Mouse (Mus musculus) E14TG2a.4 (cell line): ENCODE data around the gene Dot1l.

Experiments
- CTCF ChIP-seq: conservative IDR thresholded peaks from 2 replicates; pipeline ENCODE4 v1.5.1; 2014; ENCODE audit warnings: low read length
- NANOG ChIP-seq: IDR thresholded peaks from 2 replicates; pipeline ENCODE4 v1.6.1; 2014; ENCODE audit warnings: borderline replicate concordance, low read length, mixed read lengths
- POU5F1 ChIP-seq: IDR thresholded peaks from 2 replicates; pipeline ENCODE4 v1.6.1; 2014; ENCODE audit warnings: low read length, borderline replicate concordance

DNA sequence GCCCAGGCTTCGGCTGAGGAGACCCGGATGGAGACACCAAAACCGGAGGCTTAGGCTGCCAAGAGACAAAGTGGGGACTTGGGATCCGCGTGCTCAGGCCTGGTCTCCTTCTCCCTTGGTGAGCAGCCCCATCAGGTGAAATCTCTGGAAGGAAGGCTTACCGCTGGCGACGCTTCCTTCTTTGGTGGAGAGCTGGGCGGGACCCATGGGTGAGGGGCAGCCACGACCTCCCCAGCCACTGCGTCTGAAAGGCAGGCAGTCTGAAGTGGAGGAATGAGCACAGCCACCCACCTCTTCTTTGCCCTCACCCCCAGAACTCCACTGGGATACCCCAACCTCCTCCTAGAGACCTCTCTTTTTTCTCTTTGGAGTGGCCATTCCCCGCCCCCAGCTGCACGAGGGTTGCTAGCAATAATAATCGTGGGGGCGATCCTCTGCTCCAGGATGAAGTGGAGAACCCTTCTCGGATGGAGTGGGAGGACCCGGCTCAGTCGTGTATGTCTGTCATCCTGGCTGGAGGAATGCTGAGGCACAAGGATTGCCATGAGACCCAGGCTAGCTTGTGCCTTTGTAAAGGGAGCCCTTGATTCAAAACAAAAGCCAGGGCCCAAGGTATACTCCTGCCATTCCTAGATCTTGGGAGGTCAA is 54.1 kb downstream of the Dot1l start:
- TF ChIP-seq CTCF = no peak
- no peak for TF ChIP-seq NANOG
- no peak for TF ChIP-seq POU5F1
